Mouse (Mus musculus): ENCODE measurements around the gene Mybpc2. TPM values are rescaled to one million over a fixed set of nuclear protein-coding genes. Genes with fewer than 3 reads are reported as not detected.

Gene Mybpc2
- polyA plus RNA-seq, 2 experiments: 0.03 to 0.15 TPM

DNA sequence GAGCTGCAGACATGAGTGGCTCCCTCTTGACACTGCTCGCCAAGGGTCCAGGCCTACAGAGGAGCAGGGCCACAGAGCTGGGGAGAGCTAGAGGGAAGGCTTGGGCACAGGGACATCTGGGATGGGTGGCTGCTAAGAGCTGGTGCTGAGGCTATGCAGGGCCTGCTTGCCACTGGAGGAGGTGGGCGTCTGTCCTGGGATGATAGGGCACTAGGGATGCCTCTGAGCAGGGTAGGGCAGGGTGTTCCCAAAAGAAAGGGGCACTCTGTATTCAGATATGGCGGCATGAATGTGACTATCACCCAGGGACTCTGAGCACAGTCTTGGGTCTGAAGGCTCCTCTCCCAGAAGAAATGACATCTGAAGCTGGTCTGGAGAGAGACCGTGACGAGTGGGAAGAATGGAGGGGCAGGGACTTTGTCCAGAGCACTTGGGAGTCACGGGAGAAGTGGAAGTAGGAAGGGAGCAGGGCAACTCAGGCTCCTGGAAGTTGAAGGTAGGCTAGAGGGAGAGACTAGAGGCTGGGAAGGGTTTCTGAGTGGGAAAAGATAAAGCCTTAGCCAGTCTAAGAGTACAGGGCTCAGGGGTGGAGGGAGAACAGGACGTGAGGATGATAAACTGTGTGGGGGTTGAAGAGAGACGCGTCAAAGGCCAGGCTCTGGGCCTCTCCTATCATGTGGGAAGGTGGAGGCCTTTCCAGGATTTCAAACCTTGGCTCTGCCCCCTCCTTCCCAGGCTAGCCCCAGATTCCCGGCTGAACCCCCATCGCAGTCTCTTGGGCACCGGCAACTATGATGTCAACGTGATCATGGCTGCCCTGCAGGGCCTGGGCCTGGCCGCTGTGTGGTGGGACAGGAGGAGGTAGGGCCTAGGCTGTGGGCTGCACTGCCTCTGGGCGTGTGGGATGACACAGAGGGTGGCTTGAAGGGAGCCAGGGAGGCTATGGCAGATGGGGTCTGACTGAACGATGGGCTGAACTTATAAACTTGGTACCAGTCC, 54.5 kb downstream of the Mybpc2 start:
- no peak for TF ChIP-seq POLR2A (IDR thresholded peaks at IDR 0.05; ENCODE audit: borderline replicate concordance, extremely low read depth, insufficient read depth, insufficient read length)
- no peak for ATAC-seq (ENCODE audit: low FRiP score, low read depth)
- no peaks in the 10 kb centered on the region; the same call in 1 of the 2 replicates for H3K36me3 ChIP-seq (ENCODE audit: control insufficient read depth, insufficient read depth, low read length)
- WGBS: 89% methylated on average over 16 of the region's 16 CpGs
- no peak overlapping the region for H3K9ac ChIP-seq (ENCODE audit: low read depth, low read length, severe bottlenecking)
- no peaks in the 10 kb centered on the region; the same call in 1 of the 2 replicates for H3K4me1 ChIP-seq (ENCODE audit: control insufficient read depth, insufficient read depth, low read length)
- no peaks in the 10 kb centered on the region for H3K9me3 ChIP-seq (ENCODE audit: control insufficient read depth, low read length)
- H3K4me3 ChIP-seq (replicated peaks; ENCODE audit: low read length): no peak overlapping the region
- peaks cover 13% of the 10 kb centered on the region for H3K27me3 ChIP-seq (ENCODE audit: control insufficient read depth, insufficient read depth, low read length)
- no peak for DNase-seq (ENCODE audit: low spot score)
- no peak overlapping the region for H3K4me2 ChIP-seq (replicated peaks; ENCODE audit: low read depth, low read length, severe bottlenecking)
- no peak overlapping the region for H3K27ac ChIP-seq (replicated peaks; ENCODE audit: low read depth, low read length)

DNA sequence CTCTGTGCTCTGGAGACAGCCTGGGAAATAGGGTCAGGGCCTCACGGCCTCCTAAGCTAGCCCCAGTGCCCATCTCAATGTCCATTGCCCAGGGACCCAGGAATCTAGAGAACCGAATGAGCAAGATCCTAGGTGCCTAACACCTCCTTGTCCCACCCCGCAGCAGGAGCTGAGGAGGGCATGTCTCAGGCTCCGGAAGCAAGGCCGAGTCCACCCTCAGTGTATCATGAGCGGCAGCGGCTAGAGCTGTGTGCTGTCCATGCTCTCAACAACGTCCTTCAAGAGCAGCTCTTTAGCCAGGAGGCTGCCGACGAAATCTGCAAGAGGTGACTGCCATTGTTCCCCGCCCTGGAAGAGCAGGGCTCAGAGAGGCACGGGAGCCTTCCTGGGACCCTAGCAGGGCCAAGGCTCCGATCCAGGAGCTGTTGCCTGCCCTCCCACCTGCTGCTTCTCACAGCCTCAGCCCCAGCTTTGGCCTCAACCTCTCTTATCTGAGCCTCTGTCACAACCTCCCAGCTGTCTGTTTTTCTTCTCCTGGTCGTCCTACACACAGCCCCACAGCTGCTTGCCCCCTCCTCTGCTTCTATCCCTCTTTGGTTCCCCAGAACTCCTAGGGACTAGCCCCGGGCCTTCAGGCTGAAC, 55.7 kb downstream of the Mybpc2 start:
- H3K4me1 ChIP-seq (ENCODE audit: control insufficient read depth, insufficient read depth, low read length): no peaks in the 10 kb centered on the region; the same call in 1 of the 2 replicates
- peak overlapping the region; percentile 71 for H3K4me3 ChIP-seq (replicated peaks; ENCODE audit: low read length)
- no peak for TF ChIP-seq POLR2A (IDR thresholded peaks at IDR 0.05; ENCODE audit: borderline replicate concordance, extremely low read depth, insufficient read depth, insufficient read length)
- H3K27me3 ChIP-seq (ENCODE audit: control insufficient read depth, insufficient read depth, low read length): peaks cover 10% of the 10 kb centered on the region; the same call in 1 of the 2 replicates
- peak overlapping the region; percentile 50 for H3K4me2 ChIP-seq (replicated peaks; ENCODE audit: low read depth, low read length, severe bottlenecking)
- no peak overlapping the region for H3K27ac ChIP-seq (replicated peaks; ENCODE audit: low read depth, low read length)
- peak overlapping the region; percentile 78 for H3K9ac ChIP-seq (ENCODE audit: low read depth, low read length, severe bottlenecking)
- H3K9me3 ChIP-seq (ENCODE audit: control insufficient read depth, low read length): no peaks in the 10 kb centered on the region
- no peak for ATAC-seq (ENCODE audit: low FRiP score, low read depth)
- DNase-seq (ENCODE audit: low spot score): no peak
- H3K36me3 ChIP-seq (ENCODE audit: control insufficient read depth, insufficient read depth, low read length): no peaks in the 10 kb centered on the region; the same call in 1 of the 2 replicates
- WGBS: 71% methylated on average over 14 of the region's 15 CpGs

DNA sequence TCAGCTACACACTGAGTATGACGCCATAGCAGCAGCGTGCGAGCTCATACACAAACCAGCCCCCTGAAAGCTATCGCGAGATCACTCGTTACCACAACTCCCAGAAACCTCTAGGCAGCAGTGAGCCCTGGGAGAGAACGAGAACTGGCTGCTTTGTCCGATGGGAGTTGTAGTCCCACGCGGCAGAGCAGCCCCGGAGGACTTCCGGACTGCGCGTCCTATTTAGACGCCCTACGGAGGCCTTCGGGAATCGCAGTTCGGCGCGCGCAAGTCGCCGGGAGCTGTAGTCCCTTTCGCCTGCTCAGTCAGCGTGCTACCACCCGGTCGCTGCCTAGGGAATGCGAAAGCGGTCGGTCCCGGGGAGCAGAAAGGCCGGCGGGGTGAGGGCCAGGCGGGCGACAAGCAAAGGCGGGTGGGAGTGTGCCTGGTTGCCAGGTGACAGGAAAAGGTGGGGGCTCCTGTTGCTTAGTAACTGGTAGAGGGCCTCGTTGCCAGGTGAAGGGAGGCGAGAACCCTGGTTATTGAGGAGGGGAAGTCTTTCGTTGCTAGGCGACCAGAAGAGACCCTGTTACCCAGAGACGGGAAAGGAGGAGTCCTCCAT, 56.5 kb downstream of the Mybpc2 start, which contains the start of gene Josd2:
Gene Josd2, plus strand, starts transcription at position 170 of the 601 bp plus-strand sequence.
- H3K36me3 ChIP-seq (ENCODE audit: control insufficient read depth, insufficient read depth, low read length): no peaks in the 10 kb centered on the region; the same call in 1 of the 2 replicates
- peak; percentile 99 for DNase-seq (ENCODE audit: low spot score)
- H3K27me3 ChIP-seq (ENCODE audit: control insufficient read depth, insufficient read depth, low read length): peaks cover 13% of the 10 kb centered on the region
- 0 out of 2 replicates have a peak within 1 kb of the TSS, but pooled peaks have one; percentile 56 for H3K27ac ChIP-seq (replicated peaks; ENCODE audit: low read depth, low read length)
- no peaks in the 10 kb centered on the region; the same call in 1 of the 2 replicates for H3K4me1 ChIP-seq (ENCODE audit: control insufficient read depth, insufficient read depth, low read length)
- 0% methylated on average over 41 of the region's 42 CpGs for WGBS
- H3K9me3 ChIP-seq (ENCODE audit: control insufficient read depth, low read length): no peaks in the 10 kb centered on the region
- peak; percentile 29; the same call in 1 of the 2 replicates for TF ChIP-seq POLR2A (IDR thresholded peaks at IDR 0.05; ENCODE audit: borderline replicate concordance, extremely low read depth, insufficient read depth, insufficient read length)
- peak within 1 kb of the TSS; percentile 78 for H3K9ac ChIP-seq (ENCODE audit: low read depth, low read length, severe bottlenecking)
- H3K4me2 ChIP-seq (replicated peaks; ENCODE audit: low read depth, low read length, severe bottlenecking): peak within 1 kb of the TSS; percentile 50
- peak; percentile 95 for ATAC-seq (ENCODE audit: low FRiP score, low read depth)
- H3K4me3 ChIP-seq (replicated peaks; ENCODE audit: low read length): peak within 1 kb of the TSS; percentile 71

DNA sequence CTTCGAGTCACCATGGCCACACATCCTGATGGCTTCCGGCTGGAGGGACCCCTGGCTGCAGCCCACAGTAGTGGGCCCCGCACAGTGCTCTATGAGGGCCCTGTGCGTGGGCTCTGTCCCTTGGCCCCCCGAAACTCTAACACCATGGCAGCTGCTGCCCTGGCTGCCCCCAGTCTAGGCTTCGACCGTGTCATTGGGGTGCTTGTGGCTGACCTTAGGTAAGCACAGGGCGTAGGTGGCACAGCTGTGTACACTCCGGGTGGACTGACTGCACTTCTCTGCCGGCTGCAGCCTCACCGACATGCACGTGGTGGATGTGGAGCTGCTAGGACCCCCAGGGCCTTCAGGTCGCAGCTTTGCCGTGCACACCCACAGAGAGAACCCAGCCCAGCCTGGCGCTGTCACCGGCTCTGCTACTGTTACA, 57.6 kb downstream of the Mybpc2 start:
- 91% methylated on average over 13 of the region's 16 CpGs for WGBS
- H3K4me1 ChIP-seq (ENCODE audit: control insufficient read depth, insufficient read depth, low read length): peaks cover 2% of the 10 kb centered on the region; the same call in 1 of the 2 replicates
- DNase-seq (ENCODE audit: low spot score): no peak
- H3K27ac ChIP-seq (replicated peaks; ENCODE audit: low read depth, low read length): no peak overlapping the region
- H3K27me3 ChIP-seq (ENCODE audit: control insufficient read depth, insufficient read depth, low read length): peaks cover 23% of the 10 kb centered on the region
- H3K4me2 ChIP-seq (replicated peaks; ENCODE audit: low read depth, low read length, severe bottlenecking): no peak overlapping the region
- H3K9ac ChIP-seq (ENCODE audit: low read depth, low read length, severe bottlenecking): no peak overlapping the region
- no peaks in the 10 kb centered on the region for H3K9me3 ChIP-seq (ENCODE audit: control insufficient read depth, low read length)
- ATAC-seq (ENCODE audit: low FRiP score, low read depth): no peak
- peaks cover 4% of the 10 kb centered on the region; the same call in 1 of the 2 replicates for H3K36me3 ChIP-seq (ENCODE audit: control insufficient read depth, insufficient read depth, low read length)
- no peak for TF ChIP-seq POLR2A (IDR thresholded peaks at IDR 0.05; ENCODE audit: borderline replicate concordance, extremely low read depth, insufficient read depth, insufficient read length)
- no peak overlapping the region for H3K4me3 ChIP-seq (replicated peaks; ENCODE audit: low read length)

Data from limb, embryonic 14.5 days (tissue).